Mouse (Mus musculus): ENCODE results near the gene Rpa3.
A peak's percentile ranks its signal among the peaks of the same experiment; 100 is the strongest.

Gene Rpa3

GRCm38 (mm10) chr6:8259004-8259666 lies at the start of gene Rpa3, which contains the start of the genes Umad1 and Gm45062:
Gene Rpa3 (minus strand): TSS chr6:8259173.
Gene Umad1 (plus strand): TSS chr6:8259288.
Gene Gm45062 (plus strand): TSS chr6:8259450.
- DNase-seq (ENCODE audit: low spot score) = peak; percentile 98

DNA sequence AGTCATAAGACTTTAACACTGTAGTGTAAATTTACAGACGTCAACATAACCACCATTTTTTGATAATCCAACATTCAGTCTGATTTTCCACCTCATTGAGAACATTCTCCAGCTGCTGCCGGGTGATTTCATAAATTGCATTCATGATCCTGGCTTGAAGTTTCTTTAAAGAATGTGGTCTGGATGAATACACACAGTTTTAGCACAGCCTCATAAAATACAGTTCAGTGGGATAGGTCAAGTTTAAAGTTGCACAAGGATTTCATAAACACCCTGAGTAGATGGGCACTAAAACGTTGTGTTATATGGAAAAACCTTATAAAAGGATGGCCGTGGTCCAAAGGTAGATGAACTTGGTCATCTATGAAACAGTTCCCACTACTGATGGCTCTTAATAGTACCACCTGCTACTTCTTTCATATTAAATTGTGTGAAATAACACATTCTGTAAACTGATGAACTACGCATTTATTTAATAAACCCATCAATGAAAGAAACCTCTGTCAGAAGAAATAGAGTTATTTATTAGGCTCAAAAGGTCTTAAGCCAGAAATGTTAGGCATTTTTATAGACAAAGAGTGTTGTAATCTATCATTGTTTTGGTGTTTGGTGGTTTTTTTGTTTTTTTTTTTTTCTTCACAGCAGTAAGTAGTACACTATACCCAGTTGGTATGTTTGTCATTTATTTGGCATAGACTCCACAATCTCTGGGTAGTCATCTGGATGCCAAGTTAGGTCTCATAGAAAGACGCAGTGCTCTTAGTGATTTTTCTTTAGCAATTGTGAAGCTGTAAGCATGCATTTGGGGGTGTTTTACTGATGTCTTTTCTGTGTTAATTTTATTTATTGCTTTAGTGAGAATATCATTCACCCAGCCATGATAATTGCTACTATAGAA lies 49.2 kb upstream of the Rpa3 start:
- DNase-seq (ENCODE audit: low spot score) = no peak

- peak; percentile 30 for DNase-seq (ENCODE audit: low spot score)
Observed at GRCm38 (mm10) chr6:8299066-8299863, 40.3 kb upstream of the Rpa3 start.

DNA sequence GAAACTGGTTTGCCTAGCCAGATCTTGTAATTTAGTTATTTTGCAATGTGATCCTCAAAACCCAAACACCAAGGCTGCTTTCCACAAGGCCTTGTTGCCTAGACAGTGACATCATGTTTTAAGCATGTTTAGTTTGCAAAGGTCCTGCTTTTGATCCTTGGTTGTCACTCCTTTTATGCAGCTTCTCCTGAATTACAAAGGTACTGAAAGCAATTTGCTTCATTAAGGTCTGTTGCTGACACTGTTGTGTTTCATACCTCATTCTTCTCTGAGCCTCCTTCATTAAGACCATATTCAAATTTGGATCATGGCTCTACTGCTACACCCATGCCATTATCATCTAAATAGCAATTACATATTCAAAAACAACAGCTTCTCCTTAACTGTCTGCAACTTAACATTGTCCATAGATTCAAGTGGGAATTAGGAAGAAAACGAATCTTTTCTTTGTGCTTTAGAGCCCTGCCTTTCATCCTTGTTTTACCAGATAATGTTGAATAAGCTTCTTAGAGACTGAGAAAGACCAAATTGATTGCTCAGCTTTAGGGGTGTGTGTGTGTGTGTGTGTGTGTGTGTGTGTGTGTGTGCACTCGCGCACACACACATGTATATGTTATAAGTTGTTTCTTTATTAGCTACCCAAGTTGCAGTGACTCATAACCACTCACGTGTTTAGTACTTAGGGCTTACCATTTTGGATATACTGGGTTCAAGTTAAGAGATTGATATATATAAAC lies 35.2 kb upstream of the Rpa3 start:
- DNase-seq (ENCODE audit: low spot score) = no peak

GRCm38 (mm10) chr6:8288755-8289580 lies 30.0 kb upstream of the Rpa3 start:
- DNase-seq (ENCODE audit: low spot score) = no peak

DNA sequence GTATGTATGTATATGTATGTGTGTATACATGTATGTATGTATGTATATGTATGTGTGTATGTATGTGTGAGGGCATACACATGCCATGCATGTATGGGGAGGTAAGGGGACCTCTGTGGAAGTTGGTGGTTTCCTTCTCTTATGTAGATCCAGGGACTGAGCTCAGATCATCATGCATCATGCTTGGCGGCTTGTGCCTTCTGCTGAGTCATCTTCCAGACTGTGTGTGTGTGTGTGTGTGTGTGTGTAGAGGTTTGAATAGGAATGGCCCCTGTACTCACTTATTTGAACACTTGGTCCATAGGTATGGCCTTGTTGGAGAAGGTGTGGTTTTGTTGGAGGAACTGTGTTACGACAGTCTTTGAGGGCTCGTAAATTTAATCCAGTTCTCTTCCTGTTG lies 27.2 kb upstream of the Rpa3 start:
- no peak for DNase-seq (ENCODE audit: low spot score)

GRCm38 (mm10) chr6:8285401-8285960 lies 26.5 kb upstream of the Rpa3 start:
- DNase-seq (ENCODE audit: low spot score) = no peak

DNA sequence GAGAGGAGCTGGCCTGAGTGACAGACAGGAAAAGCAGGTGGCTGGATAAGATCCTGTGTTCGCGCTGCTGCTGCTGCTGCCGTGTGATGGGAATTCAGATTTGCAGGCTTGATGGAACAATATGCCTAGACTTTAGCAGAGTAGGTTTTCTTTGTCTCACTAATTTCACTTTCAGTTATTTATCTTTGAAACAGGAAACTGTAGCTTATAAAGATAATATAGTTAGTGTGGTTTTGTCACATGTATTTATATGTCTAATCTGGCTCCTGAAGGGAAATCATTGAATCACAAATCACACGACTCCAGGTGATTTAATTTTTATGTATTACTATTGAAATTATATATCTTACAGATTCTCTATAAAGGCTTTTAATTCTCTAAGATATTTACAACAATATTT lies 24.3 kb upstream of the Rpa3 start:
- DNase-seq (ENCODE audit: low spot score) = no peak

DNA sequence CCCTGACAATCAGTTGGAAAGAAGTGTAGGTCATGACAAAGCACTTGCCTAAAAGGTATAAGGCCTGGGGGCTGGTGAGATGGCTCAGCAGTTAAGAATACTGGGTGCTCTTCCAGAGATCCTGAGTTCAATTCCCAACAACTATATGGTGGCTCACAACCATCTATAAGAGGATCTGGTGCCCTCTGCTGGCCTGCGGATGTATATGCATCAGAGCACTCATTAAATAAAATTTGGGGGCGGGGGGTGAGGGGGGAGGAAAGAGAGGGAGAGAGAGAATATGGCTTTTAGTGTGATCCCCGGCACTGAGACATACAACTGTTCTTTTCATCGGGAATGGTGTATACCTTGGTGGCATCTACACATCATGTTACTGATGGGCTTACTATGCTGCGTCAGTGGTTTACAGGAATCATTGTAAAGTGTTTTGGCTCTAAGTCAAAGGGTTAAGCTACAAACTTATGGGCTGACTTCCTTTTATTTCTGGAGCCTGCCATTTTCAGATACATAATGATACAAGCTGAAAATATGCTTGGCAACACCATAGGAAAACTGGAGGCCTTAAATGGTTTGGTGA lies 19.5 kb upstream of the Rpa3 start:
- DNase-seq (ENCODE audit: low spot score) = no peak

DNA sequence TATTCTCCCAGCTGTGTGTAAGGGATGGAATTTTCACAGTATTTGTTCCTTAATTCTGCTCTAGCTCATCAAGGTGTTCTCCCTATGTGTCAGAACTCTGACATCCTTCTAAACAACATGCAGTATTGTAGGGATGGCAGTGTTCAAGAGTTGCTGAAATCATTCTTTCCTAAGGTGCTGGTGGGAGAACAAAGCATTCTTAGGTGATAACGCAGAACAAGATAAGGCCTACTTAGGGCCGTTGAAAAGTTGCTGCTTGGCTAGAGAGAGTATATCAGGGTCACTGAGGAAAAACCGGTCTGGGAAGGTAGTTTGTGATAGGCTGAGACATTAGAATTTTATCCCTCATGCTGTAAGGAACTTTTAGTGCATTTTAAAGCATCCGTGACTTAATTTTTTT lies 17.5 kb upstream of the Rpa3 start:
- DNase-seq (ENCODE audit: low spot score) = no peak

DNA sequence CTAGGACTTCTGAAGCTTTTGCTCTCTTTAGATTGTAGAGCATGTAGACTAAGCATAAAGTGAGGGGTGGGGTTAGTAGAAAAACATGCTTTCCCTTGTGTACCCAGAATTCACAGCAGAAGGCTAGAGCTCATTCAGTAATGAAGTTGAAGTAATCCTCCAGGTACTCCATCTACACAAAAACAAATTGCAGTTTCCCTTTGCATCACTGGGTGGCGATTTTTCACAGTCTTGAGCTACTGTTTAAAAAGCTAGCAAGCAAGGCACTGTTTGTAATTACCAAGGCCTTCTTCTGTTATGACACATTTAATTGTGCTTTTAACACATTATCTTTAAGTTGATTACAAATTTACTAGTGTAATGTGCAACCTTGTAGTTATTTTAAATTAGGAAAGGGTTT lies 16.1 kb upstream of the Rpa3 start:
- DNase-seq (ENCODE audit: low spot score) = peak; percentile 58

GRCm38 (mm10) chr6:8274387-8275054 lies 15.5 kb upstream of the Rpa3 start:
- no peak for DNase-seq (ENCODE audit: low spot score)

GRCm38 (mm10) chr6:8271047-8271446 lies 12.1 kb upstream of the Rpa3 start:
- no peak for DNase-seq (ENCODE audit: low spot score)

GRCm38 (mm10) chr6:8259667-8260044 lies 683 bp upstream of the Rpa3 start:
- no peak for DNase-seq (ENCODE audit: low spot score)

- DNase-seq (ENCODE audit: low spot score) = no peak
Observed at GRCm38 (mm10) chr6:8258316-8258715, 657 bp downstream of the Rpa3 start.

- no peak for DNase-seq (ENCODE audit: low spot score)
Observed at GRCm38 (mm10) chr6:8228596-8228995, 30.4 kb downstream of the Rpa3 start.

GRCm38 (mm10) chr6:8227035-8227434 lies 31.9 kb downstream of the Rpa3 start:
- no peak for DNase-seq (ENCODE audit: low spot score)

DNA sequence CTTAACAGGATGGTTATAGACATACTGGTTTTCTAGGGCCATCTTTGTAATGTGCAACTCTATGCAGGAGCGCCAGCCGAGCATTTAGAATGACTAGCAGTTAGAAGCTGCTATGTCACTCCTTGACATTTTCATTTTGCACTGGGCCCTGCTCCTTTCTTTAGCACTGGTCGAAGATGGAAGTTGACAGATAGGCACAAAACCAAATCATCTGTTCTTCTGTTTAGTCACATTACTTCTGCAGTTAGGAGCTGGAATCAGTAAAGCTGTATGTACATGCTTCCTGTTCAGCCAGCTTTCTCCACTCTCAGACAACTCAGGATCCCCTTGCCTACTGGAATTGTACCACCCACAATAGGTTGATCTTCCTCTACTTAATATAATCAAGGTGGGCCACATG lies 48.3 kb downstream of the Rpa3 start:
- no peak for DNase-seq (ENCODE audit: low spot score)

- no peak for DNase-seq (ENCODE audit: low spot score)
Observed at GRCm38 (mm10) chr6:8209866-8210186, 49.1 kb downstream of the Rpa3 start.

Data from left cerebral cortex, adult 11 months (tissue).